Mouse (Mus musculus): ENCODE data around the gene Ptger4.

GRCm38 (mm10) chr15:5242241-5243035, 1.5 kb downstream of the Ptger4 start:
- TF ChIP-seq CTCF (IDR thresholded peaks at IDR 0.05; ENCODE audit: low read depth), result no peak
- no peak for TF ChIP-seq EP300 (IDR thresholded peaks at IDR 0.05; ENCODE audit: low read depth)

All from liver, postnatal 0 days (tissue).